Mouse (Mus musculus): ENCODE measurements at regions not wholly inside any gene's neighbourhood (a gene's known extent, or its start where the extent isn't known, plus 50 kb on each side); places are given as distances from the start of the nearest gene placed in this dataset.

- Histone ChIP-seq H3K4me2 (ENCODE audit: low read length) (no peak overlapping the region), H3K27ac (ENCODE audit: low read length) (no peak overlapping the region), H3K9me3 (replicated peaks; ENCODE audit: control insufficient read depth, low read length, poor library complexity, severe bottlenecking) (no peaks in the 10 kb centered on the region), H3K36me3 (ENCODE audit: control insufficient read depth, insufficient read depth, low read length) (no peaks in the 10 kb centered on the region), H3K4me3 (ENCODE audit: low read depth, low read length) (no peak overlapping the region), H3K4me1 (ENCODE audit: control insufficient read depth, insufficient read depth, low read length) (no peaks in the 10 kb centered on the region), H3K9ac (ENCODE audit: low read depth, low read length) (no peak overlapping the region), H3K27me3 (ENCODE audit: control insufficient read depth, insufficient read depth, low read depth, low read length) (no peaks in the 10 kb centered on the region)
- no peak for ATAC-seq
- WGBS: 84% methylated on average over 1 of the region's 1 CpGs
Measured at GRCm38 (mm10) chr7:129906131-129906530, 314.5 kb downstream of the Wdr11 start.

- no peaks in the 10 kb centered on the region for H3K4me1 ChIP-seq (ENCODE audit: control insufficient read depth, insufficient read depth, low read length)
- H3K27me3 ChIP-seq (ENCODE audit: control insufficient read depth, insufficient read depth, low read depth, low read length): no peaks in the 10 kb centered on the region
- no peak for ATAC-seq
- no peaks in the 10 kb centered on the region for H3K9me3 ChIP-seq (replicated peaks; ENCODE audit: control insufficient read depth, low read length, poor library complexity, severe bottlenecking)
- no peak overlapping the region for H3K4me3 ChIP-seq (ENCODE audit: low read depth, low read length)
- no peak overlapping the region for H3K4me2 ChIP-seq (ENCODE audit: low read length)
- no peak overlapping the region for H3K27ac ChIP-seq (ENCODE audit: low read length)
- WGBS: 89% methylated on average over 5 of the region's 5 CpGs
- H3K36me3 ChIP-seq (ENCODE audit: control insufficient read depth, insufficient read depth, low read length): no peaks in the 10 kb centered on the region
- H3K9ac ChIP-seq (ENCODE audit: low read depth, low read length): no peak overlapping the region
Measured at GRCm38 (mm10) chr7:129908826-129909225, 317.2 kb downstream of the Wdr11 start.

- Histone ChIP-seq H3K9me3 (replicated peaks; ENCODE audit: control insufficient read depth, low read length, poor library complexity, severe bottlenecking) (no peaks in the 10 kb centered on the region), H3K4me1 (ENCODE audit: control insufficient read depth, insufficient read depth, low read length) (no peaks in the 10 kb centered on the region), H3K27me3 (ENCODE audit: control insufficient read depth, insufficient read depth, low read depth, low read length) (no peaks in the 10 kb centered on the region), H3K9ac (ENCODE audit: low read depth, low read length) (no peak overlapping the region), H3K36me3 (ENCODE audit: control insufficient read depth, insufficient read depth, low read length) (no peaks in the 10 kb centered on the region), H3K4me3 (ENCODE audit: low read depth, low read length) (no peak overlapping the region), H3K4me2 (ENCODE audit: low read length) (no peak overlapping the region), H3K27ac (ENCODE audit: low read length) (no peak overlapping the region)
- no peak for ATAC-seq
- WGBS: 96% methylated on average over 1 of the region's 1 CpGs
Measured at GRCm38 (mm10) chr7:129909730-129910129, 318.1 kb downstream of the Wdr11 start.

- no peak for ATAC-seq
- H3K4me3 ChIP-seq (ENCODE audit: low read depth, low read length): no peak overlapping the region
- H3K27ac ChIP-seq (ENCODE audit: low read length): no peak overlapping the region
- WGBS: 89% methylated on average over 3 of the region's 3 CpGs
- H3K4me1 ChIP-seq (ENCODE audit: control insufficient read depth, insufficient read depth, low read length): no peaks in the 10 kb centered on the region
- H3K9ac ChIP-seq (ENCODE audit: low read depth, low read length): no peak overlapping the region
- no peaks in the 10 kb centered on the region for H3K27me3 ChIP-seq (ENCODE audit: control insufficient read depth, insufficient read depth, low read depth, low read length)
- no peaks in the 10 kb centered on the region for H3K36me3 ChIP-seq (ENCODE audit: control insufficient read depth, insufficient read depth, low read length)
- no peaks in the 10 kb centered on the region for H3K9me3 ChIP-seq (replicated peaks; ENCODE audit: control insufficient read depth, low read length, poor library complexity, severe bottlenecking)
- H3K4me2 ChIP-seq (ENCODE audit: low read length): no peak overlapping the region
Measured at GRCm38 (mm10) chr7:129910826-129911225, 319.2 kb downstream of the Wdr11 start.

GRCm38 (mm10) chr7:129914871-129915270 lies 323.2 kb downstream of the Wdr11 start:
- Histone ChIP-seq H3K4me1 (ENCODE audit: control insufficient read depth, insufficient read depth, low read length) (no peaks in the 10 kb centered on the region), H3K9ac (ENCODE audit: low read depth, low read length) (no peak overlapping the region), H3K27me3 (ENCODE audit: control insufficient read depth, insufficient read depth, low read depth, low read length) (no peaks in the 10 kb centered on the region), H3K4me2 (ENCODE audit: low read length) (no peak overlapping the region), H3K27ac (ENCODE audit: low read length) (no peak overlapping the region), H3K4me3 (ENCODE audit: low read depth, low read length) (no peak overlapping the region), H3K36me3 (ENCODE audit: control insufficient read depth, insufficient read depth, low read length) (no peaks in the 10 kb centered on the region), H3K9me3 (replicated peaks; ENCODE audit: control insufficient read depth, low read length, poor library complexity, severe bottlenecking) (no peaks in the 10 kb centered on the region)
- 95% methylated on average over 6 of the region's 6 CpGs for WGBS
- no peak for ATAC-seq

- H3K4me3 ChIP-seq (ENCODE audit: low read depth, low read length): no peak overlapping the region
- no peak overlapping the region for H3K4me2 ChIP-seq (ENCODE audit: low read length)
- H3K4me1 ChIP-seq (ENCODE audit: control insufficient read depth, insufficient read depth, low read length): no peaks in the 10 kb centered on the region
- WGBS: 77% methylated on average over 18 of the region's 18 CpGs
- H3K9ac ChIP-seq (ENCODE audit: low read depth, low read length): no peak overlapping the region
- H3K9me3 ChIP-seq (replicated peaks; ENCODE audit: control insufficient read depth, low read length, poor library complexity, severe bottlenecking): no peaks in the 10 kb centered on the region
- H3K27ac ChIP-seq (ENCODE audit: low read length): no peak overlapping the region
- H3K36me3 ChIP-seq (ENCODE audit: control insufficient read depth, insufficient read depth, low read length): no peaks in the 10 kb centered on the region
- no peaks in the 10 kb centered on the region for H3K27me3 ChIP-seq (ENCODE audit: control insufficient read depth, insufficient read depth, low read depth, low read length)
- ATAC-seq: no peak
Measured at GRCm38 (mm10) chr7:129918240-129919200, 326.9 kb downstream of the Wdr11 start.

GRCm38 (mm10) chr7:129922291-129922690 lies 330.6 kb downstream of the Wdr11 start:
- H3K9me3 ChIP-seq (replicated peaks; ENCODE audit: control insufficient read depth, low read length, poor library complexity, severe bottlenecking): no peaks in the 10 kb centered on the region
- no peak overlapping the region for H3K27ac ChIP-seq (ENCODE audit: low read length)
- no peaks in the 10 kb centered on the region for H3K36me3 ChIP-seq (ENCODE audit: control insufficient read depth, insufficient read depth, low read length)
- no peak overlapping the region for H3K4me3 ChIP-seq (ENCODE audit: low read depth, low read length)
- H3K9ac ChIP-seq (ENCODE audit: low read depth, low read length): no peak overlapping the region
- no peaks in the 10 kb centered on the region for H3K27me3 ChIP-seq (ENCODE audit: control insufficient read depth, insufficient read depth, low read depth, low read length)
- no peak overlapping the region for H3K4me2 ChIP-seq (ENCODE audit: low read length)
- ATAC-seq: no peak
- WGBS: 34% methylated on average over 7 of the region's 7 CpGs
- no peaks in the 10 kb centered on the region for H3K4me1 ChIP-seq (ENCODE audit: control insufficient read depth, insufficient read depth, low read length)

- H3K9ac ChIP-seq (ENCODE audit: low read depth, low read length): no peak overlapping the region
- H3K4me1 ChIP-seq (ENCODE audit: control insufficient read depth, insufficient read depth, low read length): peaks cover 2% of the 10 kb centered on the region; the same call in 1 of the 2 replicates
- no peaks in the 10 kb centered on the region for H3K27me3 ChIP-seq (ENCODE audit: control insufficient read depth, insufficient read depth, low read depth, low read length)
- WGBS: 82% methylated on average over 6 of the region's 6 CpGs
- H3K4me3 ChIP-seq (ENCODE audit: low read depth, low read length): no peak overlapping the region
- no peaks in the 10 kb centered on the region for H3K36me3 ChIP-seq (ENCODE audit: control insufficient read depth, insufficient read depth, low read length)
- no peak for ATAC-seq
- H3K9me3 ChIP-seq (replicated peaks; ENCODE audit: control insufficient read depth, low read length, poor library complexity, severe bottlenecking): no peaks in the 10 kb centered on the region
- no peak overlapping the region for H3K4me2 ChIP-seq (ENCODE audit: low read length)
- H3K27ac ChIP-seq (ENCODE audit: low read length): no peak overlapping the region
Measured at GRCm38 (mm10) chr7:129936731-129937130, 345.1 kb downstream of the Wdr11 start.

- H3K4me3 ChIP-seq (ENCODE audit: low read depth, low read length): no peak overlapping the region
- WGBS: 94% methylated on average over 6 of the region's 6 CpGs
- ATAC-seq: no peak
- H3K4me2 ChIP-seq (ENCODE audit: low read length): no peak overlapping the region
- no peaks in the 10 kb centered on the region for H3K9me3 ChIP-seq (replicated peaks; ENCODE audit: control insufficient read depth, low read length, poor library complexity, severe bottlenecking)
- no peak overlapping the region for H3K27ac ChIP-seq (ENCODE audit: low read length)
- no peaks in the 10 kb centered on the region for H3K27me3 ChIP-seq (ENCODE audit: control insufficient read depth, insufficient read depth, low read depth, low read length)
- H3K4me1 ChIP-seq (ENCODE audit: control insufficient read depth, insufficient read depth, low read length): peaks cover 2% of the 10 kb centered on the region; the same call in 1 of the 2 replicates
- H3K9ac ChIP-seq (ENCODE audit: low read depth, low read length): no peak overlapping the region
- no peaks in the 10 kb centered on the region for H3K36me3 ChIP-seq (ENCODE audit: control insufficient read depth, insufficient read depth, low read length)
Measured at GRCm38 (mm10) chr7:129937715-129938114, 346.1 kb downstream of the Wdr11 start.

Measured in midbrain, embryonic 16.5 days (tissue).